In the genomic region with DNA sequence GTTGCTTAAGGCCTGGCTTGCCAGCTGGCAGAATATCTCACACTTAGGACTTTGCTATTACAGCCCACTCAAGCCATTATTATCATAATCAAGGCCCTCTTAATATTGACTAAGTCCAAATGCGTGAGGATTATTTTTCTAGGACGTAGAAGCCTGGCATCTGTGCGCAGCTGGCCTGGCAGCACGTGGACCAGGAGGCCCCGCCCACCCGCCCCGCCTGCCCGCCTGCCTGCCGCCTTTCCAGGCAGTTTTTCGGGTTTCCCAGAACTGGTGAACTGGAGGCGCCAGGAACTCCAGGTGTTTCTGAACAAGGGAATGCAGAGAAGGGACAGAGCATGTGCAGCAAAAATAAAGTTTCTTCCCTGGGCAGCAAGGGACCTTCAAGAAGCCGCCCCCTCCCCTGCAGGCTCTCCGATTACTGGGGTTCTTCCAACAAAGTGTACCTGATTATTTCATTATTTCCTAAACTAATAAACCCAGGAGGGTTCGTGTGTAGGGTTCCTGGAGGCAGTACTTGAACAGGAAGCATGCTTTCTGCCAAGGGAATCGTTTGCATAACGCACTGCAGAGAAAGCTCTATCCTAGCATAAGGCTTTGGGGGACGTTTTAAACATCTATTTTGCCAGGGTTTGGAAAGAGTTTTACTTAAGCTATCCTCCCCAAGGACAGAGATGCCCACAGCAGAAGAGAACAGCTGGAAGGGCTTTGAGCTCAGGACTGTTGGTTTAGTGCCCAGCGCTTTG, we compare ENCODE assay signal across 8 mouse cellular contexts. TPM values are rescaled to one million over a fixed set of nuclear protein-coding genes. Genes with fewer than 3 reads are reported as not detected.
DNase-seq lines count a peak whose midpoint lies in the region; ATAC-seq and TF ChIP-seq lines count a peak whose summit lies in the region.

No protein-coding gene starts in this region.

- H3K36me3 ChIP-seq in heart, embryonic 11.5 days (ENCODE audit: control insufficient read depth, insufficient read depth, low read length) = no peaks in the 10 kb centered on the region
- no peaks in the 10 kb centered on the region for H3K36me3 ChIP-seq in kidney, embryonic 16.5 days (ENCODE audit: insufficient read depth, low read length)

- DNase-seq in layer of hippocampus, adult 2 months (ENCODE audit: low spot score in 2 of 2) = no peak
- DNase-seq in layer of hippocampus, postnatal 36 days = no peak
- DNase-seq in lung, postnatal 36 days = peak; percentile 56
- DNase-seq in testis, postnatal 10 days (ENCODE audit: low spot score) = peak; percentile 67
- no peak for DNase-seq in natural killer cell, adult 2 months (ENCODE audit: low spot score in 2 of 2)

- peaks cover 9% of the 10 kb centered on the region for H3K4me1 ChIP-seq in heart, embryonic 11.5 days (ENCODE audit: control insufficient read depth, insufficient read depth, low read length)
- H3K4me1 ChIP-seq in kidney, embryonic 16.5 days (ENCODE audit: insufficient read depth, low read length) = peaks cover 19% of the 10 kb centered on the region

- H3K27me3 ChIP-seq in heart, embryonic 11.5 days (ENCODE audit: control insufficient read depth, insufficient read depth, low read length) = no peaks in the 10 kb centered on the region
- no peaks in the 10 kb centered on the region for H3K27me3 ChIP-seq in kidney, embryonic 16.5 days (ENCODE audit: insufficient read depth, low read length)

- no peak for TF ChIP-seq CTCF in layer of hippocampus, adult 2 months (conservative IDR thresholded peaks at IDR 0.05)

- H3K27ac ChIP-seq in layer of hippocampus, adult 2 months = no peak overlapping the region
- 0 out of 2 replicates have a peak overlapping the region, but pooled peaks have one; percentile 1 for H3K27ac ChIP-seq in heart, embryonic 11.5 days (ENCODE audit: low read depth, low read length)
- H3K27ac ChIP-seq in kidney, embryonic 16.5 days (ENCODE audit: low read length) = peak overlapping the region; percentile 75

- no peak overlapping the region for H3K9ac ChIP-seq in heart, embryonic 11.5 days (ENCODE audit: low read depth, low read length)
- H3K9ac ChIP-seq in kidney, embryonic 16.5 days (replicated peaks; ENCODE audit: low read length) = peak overlapping the region; percentile 45

- H3K4me2 ChIP-seq in heart, embryonic 11.5 days = peak overlapping the region; percentile 52
- H3K4me2 ChIP-seq in kidney, embryonic 16.5 days (replicated peaks; ENCODE audit: low read depth, low read length) = peak overlapping the region; percentile 48

- ATAC-seq in heart, embryonic 11.5 days (replicated peaks; ENCODE audit: insufficient number of reproducible peaks, low FRiP score, low TSS enrichment) = 0 out of 2 replicates have a peak, but pooled peaks have one; percentile 31
- ATAC-seq in kidney, embryonic 16.5 days (ENCODE audit: low FRiP score, low TSS enrichment) = peak; percentile 53; the same call in 1 of the 2 replicates
- no peak for ATAC-seq in cerebellum, adult (ENCODE audit: insufficient number of reproducible peaks, low FRiP score, low TSS enrichment)

- WGBS in heart, embryonic 11.5 days (ENCODE audit: insufficient replicate concordance) = 16% methylated on average over 18 of the region's 18 CpGs
- WGBS in kidney, embryonic 16.5 days = 14% methylated on average over 18 of the region's 18 CpGs

- H3K9me3 ChIP-seq in heart, embryonic 11.5 days (replicated peaks; ENCODE audit: control insufficient read depth, low read length) = no peaks in the 10 kb centered on the region
- H3K9me3 ChIP-seq in kidney, embryonic 16.5 days (ENCODE audit: low read length) = no peaks in the 10 kb centered on the region; the same call in 1 of the 2 replicates

- H3K4me3 ChIP-seq in layer of hippocampus, adult 2 months = peak overlapping the region; percentile 36
- H3K4me3 ChIP-seq in heart, embryonic 11.5 days (ENCODE audit: low read depth, low read length) = no peak overlapping the region
- H3K4me3 ChIP-seq in kidney, embryonic 16.5 days (ENCODE audit: low read length) = 0 out of 2 replicates have a peak overlapping the region, but pooled peaks have one; percentile 11

RNA-seq across cellular contexts. Expression of a gene that starts 8.4 kb away (rescaled TPM):
- total RNA-seq in layer of hippocampus, adult 2 months (2021) = under 1 TPM; 0.26 to 0.52 TPM
- 1 to 10 TPM in 1 of 2 experiments, under 1 TPM in 1; 0.80 to 1.1 TPM for total RNA-seq in layer of hippocampus, postnatal 36 days (2021)
- 1.3 and 1.5 TPM in 2 replicates for polyA plus RNA-seq in heart, embryonic 11.5 days (2014; fragmentation: Nextera tagmentation; extraction: Ambion mirVana)
- 0.22 and 0.23 TPM in 2 replicates for polyA plus RNA-seq in kidney, embryonic 16.5 days (2015; fragmentation: Nextera tagmentation; extraction: Ambion mirVana)

RNA-seq across cellular contexts. Expression of a gene that starts 10.1 kb away (rescaled TPM):
- under 1 TPM; 0.44 to 0.61 TPM for total RNA-seq in layer of hippocampus, adult 2 months (2021)
- total RNA-seq in layer of hippocampus, postnatal 36 days (2021) = 1 to 10 TPM; 1.5 TPM
- 0.43 TPM in 1 of 2 replicates, not detected in the other for polyA plus RNA-seq in heart, embryonic 11.5 days (2014; fragmentation: Nextera tagmentation; extraction: Ambion mirVana)
- polyA plus RNA-seq in kidney, embryonic 16.5 days (2015; fragmentation: Nextera tagmentation; extraction: Ambion mirVana) = 0.49 and 0.55 TPM in 2 replicates

RNA-seq across cellular contexts. Expression of a gene that starts 28.1 kb away (rescaled TPM):
- 1 to 10 TPM; 8.5 to 9.4 TPM for total RNA-seq in layer of hippocampus, adult 2 months (2021)
- total RNA-seq in layer of hippocampus, postnatal 36 days (2021) = 10 to 100 TPM in 1 of 2 experiments, 1 to 10 TPM in 1; 8.9 to 10.2 TPM
- polyA plus RNA-seq in heart, embryonic 11.5 days (2014; fragmentation: Nextera tagmentation; extraction: Ambion mirVana) = 115 and 128 TPM in 2 replicates
- 67.6 and 69.5 TPM in 2 replicates for polyA plus RNA-seq in kidney, embryonic 16.5 days (2015; fragmentation: Nextera tagmentation; extraction: Ambion mirVana)

RNA-seq across cellular contexts. Expression of a gene that starts 37.9 kb away (rescaled TPM):
- total RNA-seq in layer of hippocampus, adult 2 months (2021) = 10 to 100 TPM; 23.1 to 29.1 TPM
- total RNA-seq in layer of hippocampus, postnatal 36 days (2021) = 10 to 100 TPM; 16.1 to 37.1 TPM
- 73.6 and 75.1 TPM in 2 replicates for polyA plus RNA-seq in heart, embryonic 11.5 days (2014; fragmentation: Nextera tagmentation; extraction: Ambion mirVana)
- polyA plus RNA-seq in kidney, embryonic 16.5 days (2015; fragmentation: Nextera tagmentation; extraction: Ambion mirVana) = 226 and 274 TPM in 2 replicates

RNA-seq across cellular contexts. Expression of a gene that starts 56.0 kb away (rescaled TPM):
- total RNA-seq in layer of hippocampus, adult 2 months (2021) = not detected
- not detected for total RNA-seq in layer of hippocampus, postnatal 36 days (2021)
- polyA plus RNA-seq in heart, embryonic 11.5 days (2014; fragmentation: Nextera tagmentation; extraction: Ambion mirVana) = 13.2 and 15.1 TPM in 2 replicates
- polyA plus RNA-seq in kidney, embryonic 16.5 days (2015; fragmentation: Nextera tagmentation; extraction: Ambion mirVana) = 5.6 and 6.4 TPM in 2 replicates

Comparison
In these comparisons a context has a peak if more than half of its experiments do, and no peak if none do; other contexts are left out.
1. DNase-seq: peak in lung, postnatal 36 days (single experiment) and testis, postnatal 10 days (single experiment); none in layer of hippocampus, adult 2 months (0 of 2), layer of hippocampus, postnatal 36 days (0 of 2) and natural killer cell, adult 2 months (0 of 2).